In the genomic region with DNA sequence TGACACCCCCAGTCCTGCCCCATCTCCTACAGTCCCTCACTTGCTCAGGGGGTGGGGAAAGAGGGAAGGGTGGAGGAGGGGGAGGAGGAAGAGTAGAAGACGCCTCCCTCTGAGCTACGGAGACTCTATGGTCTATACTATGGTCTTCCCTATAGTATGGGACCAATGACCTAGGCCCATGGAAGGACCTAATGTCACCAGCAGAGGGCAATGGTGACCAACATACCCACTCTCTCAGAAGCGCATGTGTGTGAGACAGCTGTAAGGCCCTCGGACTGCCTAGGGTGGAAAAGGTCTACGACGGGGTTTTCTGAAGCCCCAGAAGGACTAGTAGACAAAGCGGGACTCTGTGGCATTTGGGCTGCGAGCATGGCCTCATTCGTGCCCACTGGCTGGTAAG, we compare ENCODE assay signal across 8 mouse cellular contexts. TPM values are rescaled to one million over a fixed set of nuclear protein-coding genes. Genes with fewer than 3 reads are reported as not detected.
DNase-seq lines count a peak whose midpoint lies in the region; ATAC-seq and TF ChIP-seq lines count a peak whose summit lies in the region.

No protein-coding gene starts in this region.

- no peaks in the 10 kb centered on the region for H3K4me1 ChIP-seq in heart, embryonic 10.5 days
- peaks cover 10% of the 10 kb centered on the region; the same call in 1 of the 2 replicates for H3K4me1 ChIP-seq in E14TG2a.4 (replicated peaks; ENCODE audit: low read depth, low read length)
- H3K4me1 ChIP-seq in forebrain, embryonic 14.5 days (ENCODE audit: control insufficient read depth, insufficient read depth, low read length) = no peaks in the 10 kb centered on the region

- peak; percentile 31 for DNase-seq in heart, postnatal 4 days
- DNase-seq in heart, embryonic 10.5 days (ENCODE audit: low spot score) = no peak
- DNase-seq in forebrain, embryonic 14.5 days (ENCODE audit: low spot score) = peak; percentile 20
- DNase-seq in lung, postnatal 36 days = peak; percentile 41
- no peak for DNase-seq in frontal cortex, postnatal 14 days (ENCODE audit: low spot score in 2 of 2)
- no peak for DNase-seq in kidney, adult 8-10 months
- DNase-seq in urinary bladder, adult 18-20 months (ENCODE audit: low spot score in 2 of 2) = no peak

- H3K27me3 ChIP-seq in heart, embryonic 10.5 days (ENCODE audit: insufficient read depth, poor library complexity, severe bottlenecking) = peaks cover 35% of the 10 kb centered on the region
- peaks cover 34% of the 10 kb centered on the region for H3K27me3 ChIP-seq in E14TG2a.4 (ENCODE audit: insufficient read depth, low read length)
- no peaks in the 10 kb centered on the region for H3K27me3 ChIP-seq in forebrain, embryonic 14.5 days (replicated peaks; ENCODE audit: control insufficient read depth, insufficient read depth, low read length)

- TF ChIP-seq CTCF in E14TG2a.4 (conservative IDR thresholded peaks at IDR 0.05; ENCODE audit: low read length) = peak; percentile 40; the same call in 1 of the 2 replicates

- no peaks in the 10 kb centered on the region for H3K9me3 ChIP-seq in heart, embryonic 10.5 days
- H3K9me3 ChIP-seq in E14TG2a.4 (ENCODE audit: low read length) = peaks cover 10% of the 10 kb centered on the region
- no peaks in the 10 kb centered on the region for H3K9me3 ChIP-seq in forebrain, embryonic 14.5 days (replicated peaks; ENCODE audit: control insufficient read depth, low read length)

- H3K27ac ChIP-seq in heart, embryonic 10.5 days = no peak overlapping the region
- no peak overlapping the region for H3K27ac ChIP-seq in forebrain, embryonic 14.5 days (ENCODE audit: low read depth, low read length)

- H3K9ac ChIP-seq in forebrain, embryonic 14.5 days (ENCODE audit: low read length) = no peak overlapping the region

- WGBS in heart, embryonic 10.5 days = 44% methylated on average over 9 of the region's 9 CpGs
- WGBS in forebrain, embryonic 14.5 days = 37% methylated on average over 9 of the region's 9 CpGs

- H3K4me3 ChIP-seq in heart, embryonic 10.5 days = no peak overlapping the region
- no peak overlapping the region for H3K4me3 ChIP-seq in E14TG2a.4 (replicated peaks; ENCODE audit: low read length)
- H3K4me3 ChIP-seq in forebrain, embryonic 14.5 days (ENCODE audit: low read depth, low read length) = no peak overlapping the region

- H3K36me3 ChIP-seq in heart, embryonic 10.5 days = no peaks in the 10 kb centered on the region
- no peaks in the 10 kb centered on the region for H3K36me3 ChIP-seq in E14TG2a.4 (ENCODE audit: insufficient read depth, low read length)
- H3K36me3 ChIP-seq in forebrain, embryonic 14.5 days (ENCODE audit: control insufficient read depth, insufficient read depth, low read length) = no peaks in the 10 kb centered on the region

- no peak overlapping the region for H3K4me2 ChIP-seq in forebrain, embryonic 14.5 days (ENCODE audit: low read length)

- peak; percentile 42; the same call in 1 of the 2 replicates for ATAC-seq in forebrain, embryonic 14.5 days

RNA-seq across cellular contexts. Expression of a gene that starts 24.3 kb away (rescaled TPM):
- total RNA-seq in heart, postnatal 4 days (2021) = not detected
- not detected in 2 replicates for polyA plus RNA-seq in heart, embryonic 10.5 days (2016; fragmentation: Nextera tagmentation; extraction: Ambion mirVana)
- polyA plus RNA-seq in forebrain, embryonic 14.5 days (2014; fragmentation: Nextera tagmentation; extraction: Ambion mirVana) = not detected in 2 replicates

RNA-seq across cellular contexts. Expression of a gene that starts 31.5 kb away (rescaled TPM):
- not detected for total RNA-seq in heart, postnatal 4 days (2021)
- polyA plus RNA-seq in heart, embryonic 10.5 days (2016; fragmentation: Nextera tagmentation; extraction: Ambion mirVana) = not detected in 2 replicates
- not detected in 2 replicates for polyA plus RNA-seq in forebrain, embryonic 14.5 days (2014; fragmentation: Nextera tagmentation; extraction: Ambion mirVana)

Comparison
In these comparisons a context has a peak if more than half of its experiments do, and no peak if none do; other contexts are left out.
1. DNase-seq: peak in heart, postnatal 4 days (single experiment), forebrain, embryonic 14.5 days (single experiment) and lung, postnatal 36 days (single experiment); none in heart, embryonic 10.5 days (single experiment), frontal cortex, postnatal 14 days (0 of 2), kidney, adult 8-10 months (0 of 2) and urinary bladder, adult 18-20 months (0 of 2).